Mouse (Mus musculus) gastrocnemius, adult 18-20 months (tissue): ENCODE data around the gene Adamts15. TPM values are rescaled to one million over a fixed set of nuclear protein-coding genes. Genes with fewer than 3 reads are reported as not detected.

Experiments used
- DNase-seq: peaks from one replicate; pipeline ENCODE4 v3.0.0; 2021; ENCODE audit warnings: low spot score
- total RNA-seq, 2 experiments: library from RNA; stranded (reverse); gene quantifications; 2 replicates each; pipeline ENCODE4 v1.2.3; 2021

The Adamts15 gene
- total RNA-seq, 2 experiments from 2014 or later, result 1.3 to 3.4 TPM

DNA sequence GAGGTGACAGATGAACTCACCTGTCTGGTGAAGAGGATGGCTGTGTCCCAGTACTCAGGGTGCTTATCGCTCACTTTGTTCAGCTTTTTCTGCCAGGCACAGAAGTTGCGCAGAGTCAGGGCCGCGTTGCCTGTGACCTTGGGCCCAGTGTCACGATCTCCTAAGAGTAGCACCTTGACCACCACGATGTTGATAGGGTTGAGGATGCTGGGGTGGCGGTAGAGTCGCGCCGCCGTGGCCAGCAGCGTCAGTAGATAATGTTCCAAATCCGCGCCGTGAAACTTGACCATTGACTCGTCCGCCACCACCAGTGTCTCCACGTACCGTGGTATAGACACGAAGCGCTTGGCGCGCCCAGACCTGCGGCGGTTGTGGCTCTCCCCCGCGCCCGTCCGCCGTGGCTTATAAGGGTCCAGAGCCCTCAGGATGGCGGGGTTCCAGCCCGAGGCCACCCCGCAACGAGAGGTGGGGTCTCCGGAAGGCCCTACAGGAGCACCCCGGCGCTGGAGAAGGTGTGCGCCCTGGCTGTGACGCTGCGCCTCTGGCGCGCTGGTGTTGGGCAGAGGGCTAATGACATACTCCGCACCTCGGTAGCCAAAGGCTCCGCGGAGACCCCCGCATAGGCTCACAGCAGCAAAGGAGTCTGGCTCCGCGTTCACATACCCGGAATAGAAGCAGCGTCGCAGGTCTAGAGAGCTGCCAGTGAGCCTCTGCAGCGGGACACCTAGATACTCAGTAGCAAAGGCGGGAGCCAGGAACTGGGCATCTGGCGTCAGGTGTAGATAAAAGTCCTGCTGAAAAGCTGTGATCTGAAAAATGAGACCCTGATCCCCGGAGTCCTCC, 770 bp downstream of the Adamts15 start:
- DNase-seq, result no peak

DNA sequence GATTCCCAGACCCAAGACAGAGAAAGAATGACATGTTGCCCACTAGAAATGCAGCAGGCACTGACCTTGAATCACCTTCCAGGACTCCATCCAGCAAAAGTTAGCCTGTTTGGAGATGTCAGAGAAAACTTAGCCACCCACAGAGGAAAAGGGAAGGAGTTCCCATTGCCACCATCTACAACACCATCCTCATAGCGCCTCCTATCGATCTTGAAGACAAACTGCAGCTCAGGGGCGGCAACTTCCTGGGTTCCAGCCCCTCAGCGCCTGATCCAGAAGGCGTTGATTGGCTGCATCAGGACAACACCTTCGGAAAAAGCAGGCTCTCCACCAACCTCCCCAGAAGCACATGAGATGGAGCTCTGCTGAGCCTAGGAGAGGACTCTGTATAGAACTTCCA, 1.5 kb downstream of the Adamts15 start:
- peak; percentile 63 for DNase-seq

DNA sequence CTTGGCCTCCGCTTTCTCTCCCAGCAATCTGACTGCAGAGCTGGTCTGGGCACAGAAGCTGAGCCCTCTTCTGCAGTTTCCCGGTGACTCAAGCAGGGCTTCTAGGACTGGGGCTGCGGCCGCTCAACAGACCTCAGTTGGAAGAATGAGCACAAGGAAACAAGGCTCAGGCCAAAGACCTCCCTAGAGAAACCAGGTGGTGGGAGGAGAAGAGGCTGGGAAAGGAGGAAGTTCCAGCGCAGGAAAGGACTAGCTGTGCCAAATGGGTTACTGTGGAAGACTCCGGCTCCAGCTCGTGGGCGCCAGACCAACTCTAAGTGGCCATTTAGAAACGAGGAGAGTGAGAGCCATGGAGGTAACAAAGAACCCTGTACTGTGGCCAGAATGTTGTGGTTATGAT, 2.6 kb downstream of the Adamts15 start:
- DNase-seq, result peak; percentile 76

- peak; percentile 68 for DNase-seq
Measured at GRCm38 (mm10) chr9:30918466-30919356, 3.5 kb downstream of the Adamts15 start.

GRCm38 (mm10) chr9:30916266-30916968, 5.8 kb downstream of the Adamts15 start:
- DNase-seq, result no peak

GRCm38 (mm10) chr9:30914241-30914640, 8.0 kb downstream of the Adamts15 start:
- DNase-seq, result no peak

DNA sequence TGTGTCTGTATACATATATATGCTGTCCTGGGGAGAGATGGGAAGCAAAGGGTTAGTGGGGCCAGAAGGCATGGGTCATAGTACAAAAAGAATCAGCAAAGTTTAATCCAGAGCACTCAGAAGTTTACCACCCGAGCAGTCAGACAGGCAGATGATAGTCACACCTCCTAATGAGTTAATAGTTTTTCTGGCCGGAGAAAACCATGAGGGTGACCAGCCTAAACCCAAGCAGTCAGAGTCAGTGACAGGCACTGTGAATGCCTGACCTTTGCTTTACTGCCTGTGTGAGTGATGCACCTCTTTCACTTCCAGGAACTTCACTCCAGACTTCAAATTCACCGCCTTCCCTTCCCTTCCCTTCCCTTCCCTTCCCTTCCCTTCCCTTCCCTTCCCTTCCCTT, 8.8 kb downstream of the Adamts15 start:
- no peak for DNase-seq

DNA sequence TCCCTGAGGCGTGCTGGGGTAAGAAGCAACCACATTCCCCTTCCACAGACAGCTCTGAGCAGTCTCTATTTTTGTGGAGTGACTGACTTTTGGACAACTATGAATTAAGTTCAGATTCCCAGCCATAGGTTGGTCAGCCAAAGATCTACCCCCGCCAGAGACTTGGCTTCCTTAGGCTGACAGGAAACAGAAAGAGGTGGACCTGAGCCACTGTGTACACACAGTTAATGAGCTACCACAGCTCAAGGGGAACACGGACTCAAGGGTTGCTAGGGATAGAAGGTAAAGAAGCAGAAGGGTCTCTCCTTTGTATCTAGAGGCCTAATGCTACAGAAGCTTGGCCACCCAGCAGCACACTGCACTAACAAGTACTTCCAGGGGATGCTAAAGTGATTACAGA, 10.1 kb downstream of the Adamts15 start:
- DNase-seq, result no peak

GRCm38 (mm10) chr9:30910491-30910890, 11.8 kb downstream of the Adamts15 start:
- DNase-seq, result no peak

- no peak for DNase-seq
Measured at GRCm38 (mm10) chr9:30908973-30909372, 13.3 kb downstream of the Adamts15 start.

GRCm38 (mm10) chr9:30908296-30908690, 14.0 kb downstream of the Adamts15 start:
- DNase-seq, result no peak

DNA sequence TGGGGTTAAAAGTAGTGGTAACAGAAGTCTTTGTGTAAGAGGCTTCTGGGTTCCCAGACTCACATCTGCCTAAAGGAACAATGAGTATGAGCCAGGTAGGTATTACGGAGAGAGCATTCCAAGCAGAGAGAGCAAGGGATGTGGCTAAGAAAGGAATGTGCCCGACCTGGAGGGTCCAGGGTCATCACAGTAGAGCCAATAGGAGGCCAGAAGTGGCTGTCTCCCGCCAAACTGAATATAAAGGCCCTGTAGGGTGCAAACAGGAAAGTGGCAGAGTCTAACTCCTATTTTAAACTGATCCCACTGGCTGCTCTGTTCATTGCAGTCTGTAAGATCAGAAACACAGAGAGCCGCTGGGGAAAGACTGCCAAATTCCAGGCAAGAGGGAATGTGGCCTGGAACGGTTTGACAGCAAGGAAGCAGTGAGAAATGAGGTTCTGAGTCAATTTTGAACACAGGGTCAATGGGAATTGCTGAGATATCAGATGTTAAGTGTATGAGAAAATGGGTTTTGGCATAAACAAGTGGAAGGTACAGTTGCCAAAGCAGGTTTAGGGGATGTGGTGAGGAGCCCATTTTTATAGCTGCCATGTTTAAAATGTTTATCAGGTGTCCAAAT, 14.5 kb downstream of the Adamts15 start:
- no peak for DNase-seq

- no peak for DNase-seq
Measured at GRCm38 (mm10) chr9:30906426-30906825, 15.8 kb downstream of the Adamts15 start.

GRCm38 (mm10) chr9:30905861-30906260, 16.4 kb downstream of the Adamts15 start:
- no peak for DNase-seq

- no peak for DNase-seq
Measured at GRCm38 (mm10) chr9:30903266-30903665, 19.0 kb downstream of the Adamts15 start.

DNA sequence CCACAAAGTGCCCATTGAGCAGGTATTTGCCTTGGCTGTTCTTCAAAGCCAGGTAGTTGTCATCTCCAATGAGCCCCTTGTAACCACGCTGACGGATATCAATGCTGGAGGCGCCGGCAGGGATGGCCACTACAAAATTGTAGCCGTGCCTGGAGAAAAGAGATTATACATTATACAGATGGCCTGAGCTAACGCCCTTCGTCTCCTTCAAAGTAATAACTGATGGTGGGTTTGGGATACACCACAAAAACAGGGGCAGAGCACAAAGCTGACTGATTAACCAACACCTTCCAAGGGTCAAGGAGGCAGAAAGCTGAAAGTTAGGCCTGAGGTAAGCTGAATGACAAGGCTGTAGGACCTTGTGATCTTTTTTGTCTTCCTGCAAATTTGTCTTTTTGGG, 19.6 kb downstream of the Adamts15 start:
- DNase-seq, result no peak

DNA sequence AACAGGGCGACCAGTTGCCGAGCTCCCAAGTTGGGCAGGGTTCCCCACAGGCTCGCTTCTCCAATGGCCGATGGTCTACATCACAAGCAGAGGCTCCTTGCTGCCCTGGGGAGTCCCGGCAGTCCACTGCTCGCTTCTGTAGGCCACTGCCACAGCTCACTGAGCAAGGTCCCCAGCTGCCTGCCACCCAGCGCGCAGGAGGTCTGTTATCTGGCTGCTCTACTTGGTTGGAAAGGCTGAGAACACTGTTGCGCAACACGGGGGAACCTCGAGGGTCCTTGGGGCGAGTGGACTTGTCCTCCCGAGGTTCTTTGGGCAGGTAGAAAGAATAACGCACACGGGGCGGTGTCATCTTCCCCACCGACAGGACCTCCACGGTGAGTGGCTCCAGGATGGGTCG, 20.1 kb downstream of the Adamts15 start:
- no peak for DNase-seq

GRCm38 (mm10) chr9:30897169-30897568, 25.1 kb downstream of the Adamts15 start:
- no peak for DNase-seq

DNA sequence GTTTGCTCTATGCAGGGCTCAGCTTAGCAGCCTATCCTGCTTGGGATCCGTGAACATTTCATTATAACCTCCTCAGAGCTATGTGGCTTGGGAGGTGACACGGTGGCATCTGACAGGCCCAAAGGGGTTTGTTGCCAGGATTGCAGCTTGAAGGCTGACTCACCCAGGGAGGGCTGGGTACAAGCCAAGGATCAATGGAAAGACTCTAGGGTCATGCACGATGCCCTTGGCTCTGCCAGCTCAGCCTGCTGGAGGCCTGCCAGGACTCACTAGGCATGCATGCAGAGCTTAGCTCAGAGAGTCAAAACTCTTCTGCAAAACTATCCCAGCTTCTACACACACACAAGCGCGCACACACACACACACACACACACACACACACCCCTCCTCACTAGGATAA, 25.5 kb downstream of the Adamts15 start:
- DNase-seq, result peak; percentile 72

- no peak for DNase-seq
Measured at GRCm38 (mm10) chr9:30895618-30896017, 26.6 kb downstream of the Adamts15 start.

DNA sequence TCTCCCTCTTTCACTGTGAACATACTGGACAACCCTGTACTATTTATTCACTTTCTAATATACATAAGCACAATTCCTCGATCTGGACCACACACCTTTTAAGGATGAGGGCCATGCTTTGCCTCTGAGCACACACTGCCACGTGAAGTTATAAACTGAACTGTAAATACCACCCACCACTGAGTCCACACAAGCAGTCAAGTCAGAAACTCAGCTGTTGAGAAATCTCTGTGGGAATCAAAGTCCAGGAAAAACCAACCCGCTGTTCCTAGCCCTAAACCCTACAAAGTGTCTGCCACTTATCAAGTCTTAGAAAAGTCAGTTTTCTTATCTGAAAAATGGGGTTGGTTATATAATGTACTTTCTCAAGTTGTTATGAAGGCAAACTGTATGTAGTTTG, 36.0 kb downstream of the Adamts15 start:
- no peak for DNase-seq
